Mouse (Mus musculus) heart, postnatal 0 days (tissue): ENCODE measurements around the gene Ppp2r2c.

ENCODE experiments used
- CTCF ChIP-seq: IDR thresholded peaks from 2 replicates; pipeline ENCODE4 v1.5.1; 2016; ENCODE audit warnings: antibody characterized with exemption, control low read depth, low read depth
- EP300 ChIP-seq: IDR thresholded peaks from 2 replicates; pipeline ENCODE4 v1.6.1; 2016; ENCODE audit warnings: antibody characterized with exemption, low read depth

DNA sequence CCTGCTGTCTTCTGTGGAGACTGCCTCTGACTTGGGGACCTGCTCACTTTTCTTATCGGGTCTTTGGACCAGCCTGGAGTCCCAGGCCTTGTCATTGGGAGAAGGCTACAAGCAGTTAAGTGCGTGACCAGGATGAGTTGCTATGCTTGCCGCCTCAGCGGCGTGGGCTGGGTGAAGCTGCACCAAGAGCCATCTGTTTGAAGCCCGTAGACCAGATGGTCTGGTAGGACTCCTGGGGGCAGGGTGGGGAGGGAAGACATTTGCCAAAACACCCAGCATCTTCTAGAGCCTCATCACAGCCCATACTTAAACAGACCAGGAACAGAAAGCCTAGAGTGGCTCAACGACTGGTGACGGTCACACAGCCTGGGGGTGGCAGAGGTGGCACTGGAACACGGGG lies 24.9 kb downstream of the Ppp2r2c start:
- TF ChIP-seq CTCF (no peak), EP300 (no peak)
